In genomic region chr13:52831037-52831757, GRCm38 (mm10) we compare ENCODE assay signal across 14 mouse cellular contexts.
DNase-seq lines count a peak whose midpoint lies in the region; ATAC-seq and TF ChIP-seq lines count a peak whose summit lies in the region.
"Had no signal": no experiment of that assay in that cellular context is flagged by ENCODE, and none has a peak within 500 bp of the region (broad histone marks: within the 10 kb centered on the region; RNA-seq: fewer than 3 reads in every experiment).

No protein-coding gene starts in this region.

- WGBS in heart, embryonic 11.5 days (ENCODE audit: insufficient replicate concordance), result 45% methylated on average over 13 of the region's 13 CpGs
- 36% methylated on average over 13 of the region's 13 CpGs for WGBS in liver, adult 2 months
- WGBS in hindbrain, embryonic 12.5 days, result 90% methylated on average over 13 of the region's 13 CpGs

- TF ChIP-seq POLR2A in liver, adult 2 months (IDR thresholded peaks at IDR 0.05; ENCODE audit: extremely low read depth, insufficient read depth, low read length), result no peak

- H3K9ac ChIP-seq in heart, embryonic 11.5 days (ENCODE audit: low read depth, low read length), result no peak overlapping the region
- 0 out of 2 replicates have a peak overlapping the region, but pooled peaks have one; percentile 3 for H3K9ac ChIP-seq in liver, adult 2 months (ENCODE audit: low read depth, low read length)
- H3K9ac ChIP-seq in hindbrain, embryonic 12.5 days, result no peak overlapping the region
- H3K9ac ChIP-seq: forebrain, embryonic 15.5 days; limb, embryonic 13.5 days had no signal

- H3K79me2 ChIP-seq in liver, adult 2 months (ENCODE audit: control insufficient read depth, insufficient read depth, low read length), result no peaks in the 10 kb centered on the region

- no peaks in the 10 kb centered on the region for H3K27me3 ChIP-seq in heart, embryonic 11.5 days (ENCODE audit: control insufficient read depth, insufficient read depth, low read length)
- no peaks in the 10 kb centered on the region for H3K27me3 ChIP-seq in liver, adult 2 months (ENCODE audit: control insufficient read depth, insufficient read depth, low read length)
- no peaks in the 10 kb centered on the region for H3K27me3 ChIP-seq in hindbrain, embryonic 12.5 days
- H3K27me3 ChIP-seq: forebrain, embryonic 15.5 days; limb, embryonic 13.5 days; megakaryocyte, embryonic 14.5 days had no signal

- H3K9me3 ChIP-seq in heart, embryonic 11.5 days (replicated peaks; ENCODE audit: control insufficient read depth, low read length), result no peaks in the 10 kb centered on the region
- no peaks in the 10 kb centered on the region for H3K9me3 ChIP-seq in hindbrain, embryonic 12.5 days (replicated peaks)
- H3K9me3 ChIP-seq: forebrain, embryonic 15.5 days; limb, embryonic 13.5 days had no signal

- no peaks in the 10 kb centered on the region for H3K36me3 ChIP-seq in heart, embryonic 11.5 days (ENCODE audit: control insufficient read depth, insufficient read depth, low read length)
- no peaks in the 10 kb centered on the region for H3K36me3 ChIP-seq in liver, adult 2 months (ENCODE audit: control insufficient read depth, insufficient read depth, low read length)
- peaks cover 8% of the 10 kb centered on the region; the same call in 1 of the 2 replicates for H3K36me3 ChIP-seq in hindbrain, embryonic 12.5 days
- H3K36me3 ChIP-seq: forebrain, embryonic 15.5 days had no signal

- DNase-seq in heart, adult 18-20 months, result no peak
- peak; percentile 81 for DNase-seq in c-Kit-negative CD71-positive TER-119-positive erythroid progenitor cells, embryonic 14.5 days (ENCODE audit: low read depth, low spot score)
- peak; percentile 98 for DNase-seq in liver, adult 2 months (ENCODE audit: extremely low read depth, low read depth, low spot score)
- DNase-seq in spleen, postnatal 14 days (ENCODE audit: low spot score in 2 of 2), result peak; percentile 25 to 30
- no peak for DNase-seq in Muller cell, postnatal 12 days (ENCODE audit: inconsistent ontology term)
- DNase-seq in lung, postnatal 25 days (ENCODE audit: low spot score), result no peak
- DNase-seq: cerebellum, adult 9-11 months; gastrocnemius, postnatal 25 days; thymus, postnatal 25 days had no signal

- no peak for TF ChIP-seq CTCF in liver, adult 2 months (IDR thresholded peaks at IDR 0.05; ENCODE audit: low read depth, low read length)

- peak; percentile 89 for ATAC-seq in heart, embryonic 11.5 days (replicated peaks; ENCODE audit: insufficient number of reproducible peaks, low FRiP score, low TSS enrichment)
- no peak for ATAC-seq in hindbrain, embryonic 12.5 days (ENCODE audit: low FRiP score)
- ATAC-seq: forebrain, embryonic 15.5 days had no signal

- no peak overlapping the region for H3K4me2 ChIP-seq in heart, embryonic 11.5 days
- no peak overlapping the region for H3K4me2 ChIP-seq in hindbrain, embryonic 12.5 days (replicated peaks)
- H3K4me2 ChIP-seq: forebrain, embryonic 15.5 days; limb, embryonic 13.5 days had no signal

- 0 out of 2 replicates have a peak overlapping the region, but pooled peaks have one; percentile 29 for H3K27ac ChIP-seq in heart, embryonic 11.5 days (ENCODE audit: low read depth, low read length)
- H3K27ac ChIP-seq in liver, adult 2 months (replicated peaks; ENCODE audit: insufficient read depth, low read depth, low read length), result peak overlapping the region; percentile 97
- H3K27ac ChIP-seq in hindbrain, embryonic 12.5 days, result no peak overlapping the region
- H3K27ac ChIP-seq: forebrain, embryonic 15.5 days; limb, embryonic 13.5 days had no signal

- no peak overlapping the region for H3K4me3 ChIP-seq in heart, embryonic 11.5 days (ENCODE audit: low read depth, low read length)
- H3K4me3 ChIP-seq in liver, adult 2 months (ENCODE audit: insufficient read depth, low read depth, low read length), result no peak overlapping the region
- H3K4me3 ChIP-seq in hindbrain, embryonic 12.5 days, result no peak overlapping the region
- H3K4me3 ChIP-seq: forebrain, embryonic 15.5 days; limb, embryonic 13.5 days; megakaryocyte, embryonic 14.5 days had no signal

- H3K4me1 ChIP-seq in heart, embryonic 11.5 days (ENCODE audit: control insufficient read depth, insufficient read depth, low read length), result peaks cover 21% of the 10 kb centered on the region
- H3K4me1 ChIP-seq in liver, adult 2 months (ENCODE audit: control insufficient read depth, insufficient read depth, low read length), result peaks cover 42% of the 10 kb centered on the region
- no peaks in the 10 kb centered on the region for H3K4me1 ChIP-seq in hindbrain, embryonic 12.5 days
- H3K4me1 ChIP-seq: forebrain, embryonic 15.5 days; limb, embryonic 13.5 days had no signal

Comparison
In these comparisons a context has a peak if more than half of its experiments do, and no peak if none do; other contexts are left out.
1. DNase-seq: peak in c-Kit-negative CD71-positive TER-119-positive erythroid progenitor cells, embryonic 14.5 days (single experiment), liver, adult 2 months (single experiment) and spleen, postnatal 14 days (2 of 2); none in heart, adult 18-20 months (0 of 2), Muller cell, postnatal 12 days (single experiment) and lung, postnatal 25 days (single experiment).